Mouse (Mus musculus): ENCODE data around the gene Atp6v0a2. TPM values are rescaled to one million over a fixed set of nuclear protein-coding genes. Genes with fewer than 3 reads are reported as not detected.
A peak's percentile ranks its signal among the peaks of the same experiment; 100 is the strongest.

Gene Atp6v0a2
- polyA plus RNA-seq, 1 experiment from 2014 or later, result 53.0 TPM

- DNase-seq (ENCODE audit: low spot score), result no peak
Observed at GRCm38 (mm10) chr5:124636694-124637093, 8.3 kb downstream of the Atp6v0a2 start.

- DNase-seq (ENCODE audit: low spot score), result peak; percentile 77
Observed at GRCm38 (mm10) chr5:124637300-124637699, 8.9 kb downstream of the Atp6v0a2 start.

- peak; percentile 55 for DNase-seq (ENCODE audit: low spot score)
Observed at GRCm38 (mm10) chr5:124637836-124638235, 9.5 kb downstream of the Atp6v0a2 start.

- DNase-seq (ENCODE audit: low spot score), result no peak
Observed at GRCm38 (mm10) chr5:124713741-124714140, 85.4 kb downstream of the Atp6v0a2 start.

DNA sequence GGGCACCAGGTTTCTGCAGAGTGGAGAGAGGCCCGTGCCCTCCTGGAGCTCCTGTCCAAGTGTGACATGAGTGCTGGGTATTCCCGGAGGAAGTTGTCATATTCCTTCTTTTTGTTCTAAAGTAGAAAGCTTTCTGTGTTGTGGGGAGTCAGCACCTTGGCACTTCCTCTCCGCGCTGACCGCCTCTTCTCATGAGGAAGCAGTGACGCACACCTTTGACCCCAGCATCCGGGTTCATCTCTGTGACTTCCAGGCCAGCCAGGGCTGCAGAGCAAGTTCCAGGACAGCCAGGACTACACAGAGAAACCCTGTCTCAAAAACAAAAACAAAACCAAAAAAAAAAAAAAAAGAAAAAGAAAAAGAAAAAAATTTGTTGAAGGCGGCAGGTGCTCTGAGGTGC is 86.8 kb downstream of the Atp6v0a2 start:
- DNase-seq (ENCODE audit: low spot score), result no peak

DNA sequence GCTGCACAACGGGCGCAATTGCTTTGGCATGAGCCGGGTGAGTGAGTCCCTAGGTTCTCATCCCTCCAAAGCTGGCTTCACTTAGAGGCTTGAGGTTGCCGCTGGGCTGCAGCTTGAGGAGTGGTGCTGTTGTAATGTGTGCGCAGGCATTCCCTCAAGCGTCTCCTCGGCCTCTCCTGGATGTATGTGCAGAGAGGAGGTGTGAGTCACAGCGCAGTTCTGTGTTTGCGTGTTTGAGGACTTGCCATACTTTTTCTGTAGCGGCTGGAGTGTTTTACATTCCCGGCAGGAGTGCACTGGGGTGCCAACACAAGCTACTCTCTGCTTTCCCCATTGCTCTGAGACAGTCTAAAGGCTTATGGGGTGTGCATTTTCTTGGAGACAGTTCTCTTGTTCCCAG is 89.6 kb downstream of the Atp6v0a2 start:
- DNase-seq (ENCODE audit: low spot score), result no peak

DNA sequence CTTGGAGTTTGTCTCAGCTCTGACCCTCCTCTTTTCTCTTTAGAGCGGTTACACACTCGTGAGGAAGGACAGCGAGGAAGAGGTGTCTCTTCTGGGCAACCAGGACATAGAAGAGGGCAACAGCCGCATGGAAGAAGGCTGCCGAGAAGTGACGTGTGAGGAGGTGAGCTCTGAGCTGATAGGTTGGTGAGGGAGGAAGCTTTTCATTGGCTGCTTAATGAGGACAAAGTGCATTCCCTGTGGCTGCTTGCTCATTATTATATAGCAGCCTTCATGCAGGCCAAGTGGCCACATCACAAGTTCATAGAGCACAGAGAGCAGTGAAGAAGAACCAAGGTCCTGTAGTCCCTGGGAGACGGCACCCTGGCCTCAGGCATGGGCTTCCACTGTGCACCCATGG is 90.0 kb downstream of the Atp6v0a2 start:
- no peak for DNase-seq (ENCODE audit: low spot score)

GRCm38 (mm10) chr5:124723125-124723524 is 94.7 kb downstream of the Atp6v0a2 start:
- DNase-seq (ENCODE audit: low spot score), result no peak

- no peak for DNase-seq (ENCODE audit: low spot score)
Observed at GRCm38 (mm10) chr5:124724997-124725396, 96.6 kb downstream of the Atp6v0a2 start, which contains the start of gene Dnah10. TSS of gene Dnah10 (plus strand) at chr5:124725085.

DNA sequence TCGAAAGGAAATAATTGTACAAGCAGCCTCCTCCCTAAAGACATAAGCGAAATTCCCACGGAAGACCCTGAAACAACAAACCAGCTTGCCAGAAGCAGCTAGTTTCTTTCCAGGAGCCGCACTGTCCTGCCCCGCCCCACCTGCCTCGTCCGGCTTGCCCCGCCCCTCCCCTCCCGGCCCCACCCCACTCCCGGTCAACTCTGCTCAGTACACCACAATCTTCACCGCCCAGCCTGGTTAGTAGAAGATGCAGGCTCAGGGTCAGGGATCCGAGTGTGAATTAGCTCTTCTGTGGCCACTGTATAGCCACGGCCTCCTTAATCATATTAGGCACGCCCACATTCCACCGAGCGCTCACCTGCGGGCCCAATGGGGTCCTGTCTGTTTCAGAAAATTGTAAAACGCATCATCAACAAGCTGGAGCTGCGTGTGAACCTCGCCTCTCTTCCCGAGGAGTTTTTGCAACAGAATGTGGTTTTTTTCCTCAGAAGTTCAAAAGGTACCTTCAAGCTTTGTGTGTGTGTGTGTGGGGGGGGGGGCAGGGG is 101.4 kb downstream of the Atp6v0a2 start:
- DNase-seq (ENCODE audit: low spot score), result no peak

DNA sequence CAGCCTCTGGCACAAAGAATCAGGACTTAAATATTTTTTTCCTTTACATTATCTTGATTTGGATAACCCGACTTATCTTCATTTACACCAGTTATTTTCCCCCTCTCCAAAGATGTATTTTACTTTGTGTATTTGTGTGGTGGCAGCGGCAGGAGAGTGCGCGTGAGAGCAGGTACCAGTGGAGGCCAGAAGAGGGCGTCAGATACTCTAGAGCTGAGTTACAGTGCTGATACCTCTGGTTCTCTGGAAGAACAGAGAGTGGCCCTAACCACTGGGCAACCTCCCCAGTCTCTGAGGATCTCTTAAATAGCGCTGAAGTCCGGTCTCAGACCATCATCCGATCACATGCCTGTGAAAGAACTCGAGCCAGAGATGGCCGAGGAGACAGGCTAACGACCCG is 105.6 kb downstream of the Atp6v0a2 start:
- no peak for DNase-seq (ENCODE audit: low spot score)

DNA sequence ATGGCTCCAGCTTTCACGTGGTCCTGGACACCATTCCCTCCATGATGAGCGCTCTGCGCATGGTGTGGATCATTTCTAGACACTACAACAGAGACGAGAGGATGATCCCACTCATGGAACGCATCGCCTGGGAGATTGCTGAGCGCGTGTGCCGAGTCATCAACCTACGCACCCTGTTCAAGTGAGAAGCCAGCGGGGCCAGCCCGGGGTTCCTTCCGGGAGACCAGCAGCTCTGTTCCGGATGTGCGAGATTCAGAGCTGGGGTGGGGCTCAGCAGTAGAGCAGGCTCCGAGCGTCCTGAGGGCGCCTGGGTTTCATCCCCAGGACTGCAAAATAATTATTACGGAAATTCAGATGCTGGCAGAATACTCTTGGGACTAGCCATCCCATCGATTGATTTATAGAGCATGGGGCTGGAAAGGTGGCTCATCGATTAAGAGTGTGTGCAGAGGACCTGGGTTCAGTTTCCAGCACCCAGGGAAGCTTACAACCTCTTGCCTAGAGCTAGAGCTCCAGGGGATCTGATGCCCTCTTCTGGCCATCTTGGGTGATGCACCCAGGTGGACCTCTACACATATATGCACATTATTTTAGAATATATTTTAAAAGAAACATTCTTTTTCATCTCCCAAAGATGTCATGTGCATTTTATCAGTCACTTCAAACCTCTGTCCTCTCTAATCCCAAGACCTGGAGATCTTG is 113.7 kb downstream of the Atp6v0a2 start:
- DNase-seq (ENCODE audit: low spot score), result no peak

DNA sequence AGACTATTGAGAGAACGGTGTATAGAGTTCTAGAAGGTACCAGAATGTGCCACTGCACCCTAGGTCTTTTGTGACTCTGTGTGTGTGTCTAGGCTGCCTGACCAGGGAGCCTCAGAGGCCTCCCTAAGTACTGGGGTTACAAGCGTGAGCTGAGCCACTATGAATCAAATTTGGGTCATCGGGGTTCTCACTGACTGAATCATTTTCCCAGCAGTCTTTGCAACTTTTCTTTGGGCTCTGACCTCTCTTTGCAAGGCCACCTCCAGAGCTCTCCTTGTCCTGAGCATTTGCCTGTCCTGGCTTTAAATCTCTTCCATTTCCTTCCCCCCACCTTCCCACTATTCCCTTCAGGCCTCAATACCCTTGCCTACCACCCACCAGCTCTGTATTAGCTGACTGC is 115.5 kb downstream of the Atp6v0a2 start:
- DNase-seq (ENCODE audit: low spot score), result no peak

GRCm38 (mm10) chr5:124746220-124746619 is 117.8 kb downstream of the Atp6v0a2 start:
- no peak for DNase-seq (ENCODE audit: low spot score)

DNA sequence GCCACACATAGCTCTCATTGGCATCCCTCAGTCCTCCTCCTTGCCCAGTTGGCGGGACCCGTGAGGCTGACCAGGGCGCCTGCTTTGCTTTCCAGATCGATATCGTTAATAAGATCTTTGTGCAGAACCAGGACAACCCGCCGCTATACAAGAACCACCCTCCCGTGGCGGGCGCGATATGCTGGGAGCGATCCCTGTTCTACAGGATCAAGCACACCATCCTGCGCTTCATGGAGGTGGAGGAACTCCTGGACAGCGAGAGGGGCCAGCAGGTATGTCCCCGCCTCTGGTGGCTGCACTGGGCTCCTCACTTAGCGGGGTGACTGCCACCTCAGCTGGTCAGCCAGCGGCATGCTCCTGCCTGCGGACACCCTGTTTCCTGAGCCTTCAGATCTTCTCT is 119.9 kb downstream of the Atp6v0a2 start:
- no peak for DNase-seq (ENCODE audit: low spot score)

DNA sequence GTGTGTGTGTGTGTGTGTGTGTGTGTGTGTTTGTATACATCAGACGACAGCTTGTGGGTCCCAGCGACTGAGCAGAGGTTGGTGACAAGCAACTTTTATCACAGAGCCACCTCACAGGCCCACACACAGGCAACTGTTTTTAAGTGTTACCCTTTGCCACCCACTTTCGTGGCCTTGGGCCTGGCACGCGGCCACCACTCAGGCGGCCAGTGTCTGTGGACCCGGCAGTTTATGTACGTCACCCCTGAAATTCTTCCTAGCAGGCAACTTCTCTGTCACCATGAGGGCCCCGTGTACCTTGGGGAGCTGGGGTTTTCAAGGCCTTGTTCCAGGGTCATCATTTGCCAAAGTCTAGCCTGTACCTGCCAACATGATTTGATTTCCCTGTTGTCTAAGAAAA is 123.3 kb downstream of the Atp6v0a2 start:
- DNase-seq (ENCODE audit: low spot score), result no peak

DNA sequence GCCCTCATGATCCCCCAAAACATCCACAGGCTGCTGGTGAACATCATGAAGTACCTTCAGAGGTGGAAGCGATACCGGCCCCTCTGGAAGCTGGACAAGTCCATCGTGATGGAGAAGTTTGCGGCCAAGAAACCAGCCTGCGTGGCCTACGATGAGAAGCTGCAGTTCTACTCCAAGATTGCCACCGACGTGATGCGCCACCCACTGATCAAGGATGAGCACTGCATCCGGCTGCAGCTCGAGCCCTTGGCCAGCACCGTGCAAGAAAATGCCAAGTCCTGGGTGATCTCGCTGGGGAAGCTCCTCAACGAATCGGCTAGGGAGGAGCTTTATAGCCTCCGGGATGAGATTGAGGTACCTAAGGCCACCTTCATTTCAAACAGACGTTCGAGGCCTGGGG is 132.6 kb downstream of the Atp6v0a2 start:
- peak; percentile 15 for DNase-seq (ENCODE audit: low spot score)

DNA sequence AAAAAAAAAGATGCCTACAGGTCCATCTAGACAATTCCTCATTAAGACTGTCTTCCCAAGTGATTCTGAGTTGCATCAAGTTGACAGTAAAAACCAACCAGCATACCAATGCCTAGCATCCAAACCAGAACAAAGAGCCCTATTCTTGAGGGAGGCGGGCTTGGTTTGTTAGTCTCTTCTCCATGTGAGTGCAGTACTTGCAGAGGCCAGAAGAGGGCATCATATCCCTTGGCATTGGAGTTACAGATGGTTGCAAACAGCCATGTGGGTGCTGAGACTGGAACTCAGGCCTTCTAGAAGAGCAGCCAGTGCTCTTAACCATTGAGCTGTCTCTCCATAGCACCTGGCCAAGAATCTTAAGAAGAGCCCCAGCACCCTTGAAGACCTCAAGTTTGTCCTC is 133.4 kb downstream of the Atp6v0a2 start:
- DNase-seq (ENCODE audit: low spot score), result no peak

Other genes with a start within 250 kb of the Atp6v0a2 start
- gene Sbno1, start 202.6 kb upstream of the Atp6v0a2 start, polyA plus RNA-seq (2015; fragmentation: Nextera tagmentation; extraction: Ambion mirVana), result 76.5 and 90.9 TPM in 2 replicates
- 47.9 and 50.8 TPM in 2 replicates for gene Kmt5a, start 188.6 kb upstream of the Atp6v0a2 start, polyA plus RNA-seq (2015; fragmentation: Nextera tagmentation; extraction: Ambion mirVana)
- 39.5 and 40.2 TPM in 2 replicates for gene Rilpl2, start 150.2 kb upstream of the Atp6v0a2 start, polyA plus RNA-seq (2015; fragmentation: Nextera tagmentation; extraction: Ambion mirVana)
- gene Snrnp35, start 145.4 kb upstream of the Atp6v0a2 start, polyA plus RNA-seq (2015; fragmentation: Nextera tagmentation; extraction: Ambion mirVana), result 17.5 and 17.8 TPM in 2 replicates
- gene Rilpl1, start 97.2 kb upstream of the Atp6v0a2 start, polyA plus RNA-seq (2015; fragmentation: Nextera tagmentation; extraction: Ambion mirVana), result 4.6 and 4.8 TPM in 2 replicates
- gene Tmed2, start 87.9 kb upstream of the Atp6v0a2 start, polyA plus RNA-seq (2015; fragmentation: Nextera tagmentation; extraction: Ambion mirVana), result 489 and 490 TPM in 2 replicates
- 16.5 and 19.7 TPM in 2 replicates for gene Ddx55, start 75.7 kb upstream of the Atp6v0a2 start, polyA plus RNA-seq (2015; fragmentation: Nextera tagmentation; extraction: Ambion mirVana)
- gene Eif2b1, start 49.4 kb upstream of the Atp6v0a2 start, polyA plus RNA-seq (2015; fragmentation: Nextera tagmentation; extraction: Ambion mirVana), result 69.5 and 71.1 TPM in 2 replicates
- gene Gtf2h3, start 49.4 kb upstream of the Atp6v0a2 start, polyA plus RNA-seq (2015; fragmentation: Nextera tagmentation; extraction: Ambion mirVana), result 43.8 and 50.2 TPM in 2 replicates
- 0.03 and 0.04 TPM in 2 replicates for gene Dnah10, start 96.5 kb downstream of the Atp6v0a2 start, polyA plus RNA-seq (2015; fragmentation: Nextera tagmentation; extraction: Ambion mirVana)
- 4.8 and 5.2 TPM in 2 replicates for gene Ccdc92, start 233.8 kb downstream of the Atp6v0a2 start, polyA plus RNA-seq (2015; fragmentation: Nextera tagmentation; extraction: Ambion mirVana)
- 62.8 and 68.2 TPM in 2 replicates for gene Zfp664, start 234.1 kb downstream of the Atp6v0a2 start, polyA plus RNA-seq (2015; fragmentation: Nextera tagmentation; extraction: Ambion mirVana)

Measured in thymus, postnatal 0 days (tissue).